Mouse (Mus musculus) heart, postnatal 0 days (tissue): ENCODE data around the gene Col6a6.

Experiments used
- CTCF ChIP-seq: IDR thresholded peaks from 2 replicates; pipeline ENCODE4 v1.5.1; 2016; ENCODE audit warnings: antibody characterized with exemption, control low read depth, low read depth
- EP300 ChIP-seq: IDR thresholded peaks from 2 replicates; pipeline ENCODE4 v1.6.1; 2016; ENCODE audit warnings: antibody characterized with exemption, low read depth

DNA sequence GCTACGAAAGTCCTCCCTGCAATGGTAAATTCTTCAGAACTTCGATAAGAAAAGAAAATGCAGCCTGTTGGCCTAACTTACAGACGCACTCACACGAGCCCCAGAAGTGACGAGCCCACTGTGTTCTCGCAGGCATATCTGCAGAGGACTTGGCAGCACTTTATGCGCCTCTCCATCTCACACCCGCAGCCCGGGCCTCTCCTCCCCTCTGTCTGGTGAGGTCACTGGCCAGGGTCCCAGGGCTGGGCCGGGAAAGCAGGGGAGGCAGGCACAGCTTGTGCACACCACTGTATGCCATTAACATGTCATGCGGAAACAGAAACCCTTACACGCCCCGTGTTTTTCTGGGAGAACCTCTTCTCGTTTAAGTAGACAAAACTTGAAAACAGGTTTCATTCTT lies 43.7 kb upstream of the Col6a6 start:
- TF ChIP-seq CTCF: no peak
- TF ChIP-seq EP300: no peak
